Mouse (Mus musculus): ENCODE results near the gene Ntrk2. TPM values are rescaled to one million over a fixed set of nuclear protein-coding genes. Genes with fewer than 3 reads are reported as not detected.
"Not testable (repeated sequence)": the region's sequence is repeated elsewhere in the genome, so short reads cannot be mapped to it uniquely, and the experiment has no call there.

The Ntrk2 gene
- polyA plus RNA-seq, 2 experiments from 2014 or later: not detected

DNA sequence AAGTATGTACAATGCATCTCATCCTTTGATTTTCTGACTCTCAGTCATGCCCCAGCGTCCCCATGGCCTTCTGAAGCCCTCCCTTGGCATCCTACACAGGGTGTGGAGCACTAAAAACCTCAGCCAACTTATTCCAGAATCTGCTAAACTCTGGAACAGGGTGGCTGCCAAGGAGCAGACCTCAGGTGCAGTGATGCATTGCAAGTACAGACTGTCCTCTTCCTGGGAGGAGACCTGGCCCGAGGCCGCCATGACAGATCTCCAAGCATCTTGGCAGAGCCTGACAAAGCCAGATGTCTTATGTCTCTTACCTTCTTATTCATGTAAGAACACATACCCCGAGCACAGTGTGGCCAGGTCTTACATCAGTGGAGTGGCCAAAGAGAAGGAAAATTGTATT, 250.5 kb downstream of the Ntrk2 start:
- no peak for ATAC-seq

DNA sequence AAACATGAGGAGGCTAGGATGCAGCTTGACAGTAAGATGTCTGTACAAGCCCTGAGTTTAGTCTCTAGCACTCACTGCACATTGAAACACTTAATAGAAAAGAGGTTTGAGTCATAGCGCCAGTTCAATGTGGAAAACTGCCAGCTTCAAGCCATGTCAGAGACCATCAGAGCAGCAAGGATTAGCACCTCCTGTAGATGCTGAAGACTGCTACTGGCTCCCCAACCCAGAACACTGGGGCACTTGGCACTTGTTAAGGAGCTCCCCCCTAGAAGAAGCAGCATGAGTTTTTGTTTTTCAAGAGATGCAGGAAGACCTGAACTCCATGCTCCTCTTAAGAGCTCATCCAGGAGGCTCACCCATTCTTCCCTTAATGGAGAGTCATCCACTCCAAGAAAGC, 251.5 kb downstream of the Ntrk2 start:
- no peak for ATAC-seq

DNA sequence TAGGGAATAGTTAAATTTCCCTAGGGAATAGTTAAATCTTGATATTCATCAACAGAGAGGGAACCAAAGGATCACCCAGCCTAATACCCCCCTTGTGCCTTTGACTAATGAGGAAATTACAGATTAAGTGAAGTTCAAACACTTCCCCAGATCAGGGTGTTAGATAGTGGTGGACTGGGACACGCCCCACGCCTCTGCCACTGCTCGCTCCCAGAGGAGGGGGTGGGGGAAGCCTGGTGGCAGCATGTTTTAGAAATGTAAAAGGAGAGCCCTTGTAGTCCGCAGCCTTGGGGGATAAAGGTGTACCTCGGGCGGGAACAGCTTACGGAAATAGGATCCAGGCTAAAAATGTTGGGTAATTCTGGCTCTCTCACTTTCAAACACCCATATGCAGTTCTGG, 252.7 kb downstream of the Ntrk2 start:
- no peak for ATAC-seq

DNA sequence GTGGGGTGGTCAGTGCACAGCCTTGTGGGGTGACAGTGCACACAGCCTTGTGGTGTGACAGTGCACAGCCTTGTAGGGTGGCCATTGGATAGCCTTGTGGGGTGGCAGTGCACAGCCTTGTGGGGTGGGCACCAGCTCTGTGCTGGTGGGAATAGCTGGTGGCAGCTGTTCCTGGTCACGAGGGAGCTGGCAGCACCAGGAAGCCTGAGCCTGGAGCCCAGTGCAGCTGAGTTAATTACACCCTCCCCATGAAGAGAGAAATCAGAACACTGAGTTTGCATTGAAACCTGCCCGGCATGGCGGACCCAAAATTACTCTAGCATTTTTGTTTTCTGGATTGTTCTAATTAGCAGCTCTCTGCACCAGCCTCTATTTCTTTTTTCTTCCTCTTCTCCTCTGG, 259.3 kb downstream of the Ntrk2 start:
- no peak for ATAC-seq

DNA sequence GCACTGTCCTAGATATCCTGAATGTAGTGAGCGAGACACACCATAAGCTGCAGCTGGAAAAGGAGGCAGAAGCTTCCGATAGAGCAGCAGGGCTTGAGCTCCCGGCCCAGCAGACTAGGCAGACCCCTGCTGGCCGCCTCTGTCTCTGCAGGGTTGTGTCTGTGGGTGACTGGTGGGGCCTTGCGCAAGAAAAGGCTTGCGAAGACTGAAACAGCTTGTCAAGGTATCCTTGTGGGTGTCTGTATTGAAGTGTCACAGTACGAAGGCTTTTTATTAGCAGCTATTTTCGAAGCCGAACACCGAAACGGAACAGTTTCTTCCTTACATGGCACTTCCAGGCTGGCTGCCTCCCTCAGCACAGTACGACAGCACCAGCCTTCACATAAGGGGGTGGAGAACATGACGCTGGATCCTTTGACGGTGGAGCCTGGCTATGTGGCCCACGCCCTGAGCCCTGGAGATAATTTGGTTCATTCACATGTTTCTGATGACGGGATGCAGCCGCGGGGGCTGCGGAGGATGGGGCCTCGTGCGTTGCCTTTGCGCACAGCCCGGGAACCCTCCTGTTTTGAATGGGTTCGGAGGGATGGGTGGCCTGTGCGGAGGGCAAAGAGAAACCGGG, 267.4 kb downstream of the Ntrk2 start:
- ATAC-seq: no peak

DNA sequence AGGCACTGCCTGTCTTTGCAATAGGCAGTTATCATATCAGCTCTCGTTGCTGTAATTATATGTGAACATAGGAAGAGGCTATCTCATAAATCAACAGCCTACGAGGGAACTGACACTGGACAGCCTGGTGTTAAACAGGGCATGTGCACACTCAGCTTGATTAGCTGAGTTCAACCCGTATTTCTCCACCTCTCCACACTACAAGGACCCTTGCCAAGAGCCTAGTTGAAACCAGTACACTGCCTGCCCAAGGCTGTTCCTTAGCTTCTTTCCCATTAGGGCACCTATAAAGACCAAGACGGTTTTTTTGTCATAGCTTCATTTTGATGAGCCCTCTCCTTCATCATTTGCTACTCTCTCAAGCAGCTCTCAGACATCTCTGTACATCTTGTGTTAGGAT, 270.1 kb downstream of the Ntrk2 start:
- ATAC-seq: no peak

DNA sequence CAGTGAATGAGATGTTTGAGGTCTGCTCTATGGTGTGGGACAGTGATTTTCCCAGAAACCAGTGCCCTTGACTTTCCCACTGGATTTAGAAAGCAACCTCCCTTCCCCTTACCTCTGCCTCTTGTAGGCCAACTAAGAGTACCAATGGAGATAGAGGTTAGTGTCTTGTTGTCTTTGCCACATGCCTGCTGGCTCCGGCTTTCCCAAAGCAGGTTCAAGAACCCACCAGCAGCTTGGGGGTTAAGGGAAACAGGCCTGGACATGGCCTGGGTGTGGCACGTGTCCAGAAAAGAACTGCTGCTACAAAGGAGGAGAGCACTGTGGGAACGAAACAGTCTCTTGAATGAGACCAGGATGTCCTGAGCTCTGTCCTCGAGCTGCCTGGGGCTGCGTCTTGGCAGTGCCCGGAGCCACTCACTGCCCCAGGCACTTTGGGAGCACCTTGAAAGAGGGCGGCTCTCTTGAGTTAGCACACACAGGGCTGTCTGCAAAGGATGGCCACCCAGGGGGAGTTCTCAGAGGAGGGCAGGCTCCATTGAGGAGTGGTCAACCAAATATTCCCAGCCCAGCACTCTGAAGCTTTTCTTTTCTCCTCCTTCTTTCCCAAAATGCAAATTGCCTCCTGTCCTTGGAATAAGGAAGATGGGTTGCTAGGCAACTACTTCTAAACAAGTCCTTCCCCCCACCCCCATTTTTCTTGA, 273.5 kb downstream of the Ntrk2 start:
- no peak for ATAC-seq

DNA sequence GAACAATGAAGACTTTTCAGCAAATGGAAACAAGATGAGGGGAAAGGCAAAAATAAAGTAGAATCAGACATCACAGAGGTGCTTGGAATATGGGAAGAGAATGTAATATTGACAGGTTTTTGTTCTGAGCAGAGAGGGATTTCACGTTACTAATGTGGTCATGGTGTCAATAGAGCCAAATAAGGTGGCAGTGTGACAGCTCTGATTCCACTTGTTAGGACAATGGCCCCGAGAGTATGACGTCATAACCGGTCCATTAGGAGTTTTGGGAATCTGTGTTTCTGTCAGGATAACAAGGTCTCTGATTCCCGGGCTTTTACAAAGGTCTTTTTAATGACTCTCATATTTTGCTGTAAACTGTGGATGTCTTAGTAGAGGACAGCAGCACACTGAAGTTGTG, 274.1 kb downstream of the Ntrk2 start:
- ATAC-seq: no peak

DNA sequence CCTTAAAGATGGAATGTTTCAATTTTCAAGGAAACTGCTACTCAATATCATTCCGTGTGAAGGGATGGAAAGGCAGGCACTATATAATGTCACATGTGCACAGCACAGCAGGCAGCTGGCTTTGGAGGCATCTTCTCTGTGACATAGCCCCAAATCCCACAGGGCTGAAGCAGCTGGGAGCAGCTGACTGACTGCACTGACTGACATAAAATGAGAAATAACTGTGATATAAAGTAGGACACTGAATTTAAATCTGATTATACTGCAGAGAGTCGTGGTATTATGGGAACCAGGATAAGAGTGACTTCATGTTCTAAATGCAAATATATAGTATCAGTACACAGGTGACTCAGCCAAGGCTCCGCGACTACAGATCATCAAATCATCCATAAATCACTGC, 282.6 kb downstream of the Ntrk2 start:
- no peak for ATAC-seq

DNA sequence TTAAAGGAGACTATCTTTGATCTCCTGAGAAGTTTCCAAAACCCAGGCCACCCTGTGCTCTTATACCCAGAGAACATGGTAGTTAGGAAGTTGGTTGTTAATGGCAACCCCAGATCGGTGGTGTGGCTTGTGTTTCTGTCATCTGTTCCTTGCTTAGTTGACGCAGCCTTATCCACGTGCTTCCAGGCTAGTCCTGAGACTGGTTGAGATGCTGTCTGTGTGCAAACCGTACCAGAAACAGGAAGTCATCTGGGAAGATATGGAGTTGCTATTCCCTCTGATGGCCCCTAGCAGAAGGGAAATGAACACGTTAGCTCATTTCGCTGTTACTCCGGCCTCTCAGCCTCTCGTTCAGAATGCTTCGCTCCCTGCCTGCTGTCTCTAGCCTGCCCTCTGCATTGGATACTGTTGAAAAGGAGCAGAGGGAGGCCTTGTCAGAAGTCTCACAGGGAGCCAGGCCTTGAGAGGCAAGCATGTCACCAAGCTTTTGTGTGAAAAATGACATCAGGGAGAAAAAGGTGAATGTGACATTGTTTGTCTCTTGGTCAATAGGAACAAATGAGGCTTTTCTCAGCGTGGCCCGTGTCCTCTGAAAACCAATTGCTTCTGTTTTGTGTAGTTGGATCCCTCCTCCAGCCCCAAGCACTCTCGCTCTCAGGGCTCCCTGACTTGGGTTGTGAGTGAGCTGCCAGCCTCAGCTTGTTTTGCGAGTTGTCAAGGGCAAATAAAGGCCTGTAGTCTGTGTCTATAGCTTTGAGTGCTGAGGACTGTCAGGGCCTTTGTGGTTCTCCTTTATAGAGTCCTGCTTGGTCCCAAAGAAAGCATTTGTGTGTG, 285.0 kb downstream of the Ntrk2 start:
- ATAC-seq: no peak

DNA sequence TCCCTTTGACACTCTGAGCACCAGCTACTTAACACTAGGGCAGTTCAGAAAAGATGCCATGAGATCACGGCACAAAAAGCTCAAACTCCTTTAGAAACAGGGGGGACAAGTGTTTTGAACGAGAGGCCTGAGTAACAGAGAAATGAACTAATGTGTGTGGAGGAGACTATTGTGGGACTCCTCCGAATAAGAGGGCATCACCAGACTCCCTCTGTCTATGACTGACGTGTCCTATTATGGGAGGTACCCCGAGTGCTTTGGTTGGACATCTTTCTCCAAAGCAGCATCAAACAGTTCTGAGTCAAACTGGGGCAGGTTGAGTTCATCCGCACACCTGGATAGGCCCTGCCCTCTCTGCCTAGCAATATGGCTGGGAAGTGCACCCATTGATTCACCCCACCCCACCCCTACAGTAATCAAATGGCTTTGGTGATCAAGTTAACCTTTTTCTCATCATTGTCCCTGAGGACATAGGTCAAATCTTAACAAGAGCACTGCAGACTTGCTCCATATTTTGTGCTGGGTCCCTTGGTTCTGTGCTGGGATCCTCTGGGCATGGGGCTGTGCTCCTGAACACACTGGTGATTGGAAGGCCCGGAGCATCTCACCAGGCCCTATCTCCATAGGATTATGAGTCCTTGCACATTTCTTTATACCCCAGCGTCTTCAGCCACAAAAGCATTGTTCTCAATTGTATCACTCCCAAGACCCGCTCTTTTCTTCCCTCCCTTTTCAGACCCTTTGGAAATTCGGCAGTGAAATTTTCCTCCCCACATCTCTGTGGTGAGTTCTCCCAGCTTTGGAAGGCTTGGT, 285.9 kb downstream of the Ntrk2 start:
- no peak for ATAC-seq

DNA sequence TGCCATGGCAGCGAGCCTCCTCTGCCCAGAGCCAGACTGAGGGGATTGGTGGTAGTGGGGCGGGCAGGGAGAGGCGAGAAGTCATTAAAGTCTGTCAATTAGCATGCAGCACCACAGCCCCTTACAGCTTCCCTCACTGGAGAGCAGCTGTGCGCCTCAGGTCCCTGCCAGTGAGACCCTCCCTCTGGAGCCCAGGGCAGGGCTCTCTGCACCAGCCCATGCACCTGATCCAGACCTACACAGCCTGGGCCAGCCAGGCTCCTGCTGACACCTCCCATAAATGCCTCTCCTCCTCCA, 286.4 kb downstream of the Ntrk2 start:
- ATAC-seq: no peak

DNA sequence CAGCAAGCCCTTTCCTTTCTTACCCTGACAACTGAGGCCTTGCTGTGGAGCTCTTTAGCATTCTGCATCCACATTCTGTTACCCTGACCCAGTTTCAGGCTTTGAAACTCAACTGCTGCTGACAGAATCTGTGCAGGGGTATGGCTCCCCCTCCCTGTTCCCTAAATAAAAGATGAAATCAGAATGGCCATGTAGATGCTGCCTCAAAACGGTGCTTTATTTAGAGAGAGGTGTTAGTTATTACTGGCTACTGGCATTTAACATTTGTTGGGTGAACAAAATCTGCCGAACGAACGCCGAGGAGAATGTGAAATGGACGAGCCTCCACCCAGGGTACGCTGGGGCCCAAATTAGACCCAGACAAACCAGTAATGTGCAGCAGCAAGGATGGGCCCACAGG, 288.4 kb downstream of the Ntrk2 start:
- ATAC-seq: no peak

DNA sequence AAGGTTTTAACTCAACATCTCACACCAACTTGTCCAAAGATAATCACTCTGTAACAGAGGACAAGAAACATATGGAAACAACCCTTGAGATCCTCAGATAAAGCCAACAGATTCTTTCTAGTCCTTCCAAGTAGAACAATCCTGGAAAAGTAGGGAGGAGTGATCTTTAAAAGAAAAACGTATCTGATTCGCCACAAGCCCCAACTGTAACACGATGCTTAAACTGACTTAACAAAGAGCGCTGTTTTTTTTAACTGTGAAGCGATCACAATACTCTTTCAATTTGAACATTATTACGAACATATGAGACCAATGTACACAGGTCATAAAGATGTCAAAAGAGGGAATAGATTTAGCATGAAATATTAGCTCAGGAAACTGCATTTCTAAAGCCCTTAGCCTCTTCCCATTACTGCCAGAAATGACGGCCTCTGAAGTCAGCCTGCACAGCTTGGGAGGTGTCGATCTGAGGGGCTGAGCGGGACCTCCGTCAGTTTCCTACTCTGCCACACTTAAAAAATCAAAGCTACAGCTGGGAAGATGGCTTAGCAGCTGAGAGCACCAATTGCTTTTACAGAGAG, 289.5 kb downstream of the Ntrk2 start:
- no peak for ATAC-seq

DNA sequence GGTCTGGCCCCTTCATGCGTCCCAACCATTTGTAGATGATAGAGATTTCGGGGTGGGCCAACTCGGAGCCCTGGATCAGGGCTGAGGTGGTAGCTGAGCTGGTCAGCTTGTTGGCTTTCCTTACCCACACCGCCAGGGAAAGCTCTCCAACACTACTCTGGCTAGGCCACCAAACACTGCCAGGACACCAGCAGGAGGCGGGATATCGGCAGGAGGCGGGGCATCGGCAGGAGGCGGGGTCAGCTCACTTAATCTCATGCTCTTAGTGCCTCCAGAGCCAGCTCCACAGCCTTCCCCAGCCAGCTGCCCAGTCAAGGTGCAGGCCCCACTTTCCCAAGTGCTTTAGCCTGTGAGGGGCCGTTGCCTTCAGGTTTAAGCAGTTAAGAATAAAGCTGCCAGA, 293.7 kb downstream of the Ntrk2 start:
- ATAC-seq: no peak

DNA sequence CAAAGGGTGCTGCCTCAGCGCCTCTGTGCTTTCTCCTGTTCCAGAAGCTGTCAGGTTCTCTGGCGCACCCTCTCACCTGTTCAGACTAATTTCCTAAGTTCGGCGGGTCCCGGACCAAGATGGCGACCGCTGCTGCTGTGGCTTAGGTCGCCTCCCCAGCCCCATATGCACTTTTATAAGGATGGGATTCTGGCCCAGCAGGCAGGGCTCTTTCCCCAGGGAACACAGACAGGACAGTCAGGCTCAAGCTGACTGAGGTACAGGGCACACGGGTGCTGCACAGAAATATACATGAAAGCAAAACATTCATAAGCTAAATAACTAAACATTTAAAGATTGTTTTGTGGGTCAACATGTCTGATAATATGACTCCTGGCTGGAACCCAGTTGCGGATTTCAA, 301.4 kb downstream of the Ntrk2 start:
- ATAC-seq: not testable (repeated sequence)

DNA sequence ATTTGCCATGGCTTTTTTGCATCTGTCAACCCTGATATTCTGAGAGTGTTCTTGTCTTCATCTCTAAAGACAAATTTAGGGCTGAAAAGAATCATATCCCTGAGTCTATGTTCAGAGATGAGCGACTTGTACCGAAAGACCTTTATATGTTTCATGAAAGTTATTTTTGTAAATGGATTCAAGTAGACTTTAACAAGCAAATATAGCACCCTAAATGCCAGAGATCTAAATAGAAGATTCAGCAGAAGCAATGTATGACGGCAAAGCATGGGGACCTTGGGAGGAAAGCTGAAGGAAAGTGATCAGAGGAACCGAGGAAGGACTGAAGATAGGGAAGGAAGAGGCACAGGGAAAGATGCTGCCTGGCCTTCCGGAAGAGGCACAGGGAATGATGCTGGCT, 303.7 kb downstream of the Ntrk2 start:
- no peak for ATAC-seq

DNA sequence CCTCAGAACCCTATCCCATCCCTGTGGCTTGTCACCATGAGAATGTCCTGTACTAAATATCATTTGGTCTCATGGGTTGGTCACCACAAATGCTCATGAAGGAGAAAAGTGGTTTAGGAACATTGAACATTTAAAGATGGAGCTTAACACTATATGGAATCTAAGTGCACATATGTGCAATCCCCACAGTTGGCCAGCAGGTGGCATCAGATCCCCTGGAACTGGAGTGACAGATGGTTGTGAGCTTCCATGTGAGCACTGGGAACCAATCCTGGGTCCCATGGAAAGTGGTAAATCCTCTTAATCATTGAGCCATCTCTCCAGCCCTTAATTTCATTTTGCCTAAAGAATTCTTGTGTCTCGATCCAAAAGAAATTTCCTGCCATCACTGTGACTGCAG, 308.3 kb downstream of the Ntrk2 start:
- no peak for ATAC-seq

DNA sequence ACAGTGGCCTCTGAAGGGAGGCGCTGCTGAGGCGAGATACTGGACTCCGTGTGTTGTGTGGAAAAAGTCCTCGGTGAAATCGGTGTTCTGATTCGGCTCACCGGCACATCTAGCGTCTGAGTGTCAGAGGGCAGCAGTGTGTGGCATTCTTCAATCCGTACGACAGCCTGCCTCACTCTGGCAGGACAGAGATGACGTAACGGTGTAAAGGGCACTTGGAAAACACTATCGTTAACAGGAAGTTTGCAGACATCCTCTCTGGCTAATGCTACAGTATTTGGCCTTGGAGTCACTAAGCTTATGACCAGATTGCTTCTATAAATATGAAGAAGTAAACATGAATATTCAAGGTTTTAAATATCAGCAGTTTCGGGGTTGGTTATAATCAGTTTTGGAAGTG, 309.2 kb downstream of the Ntrk2 start:
- no peak for ATAC-seq

DNA sequence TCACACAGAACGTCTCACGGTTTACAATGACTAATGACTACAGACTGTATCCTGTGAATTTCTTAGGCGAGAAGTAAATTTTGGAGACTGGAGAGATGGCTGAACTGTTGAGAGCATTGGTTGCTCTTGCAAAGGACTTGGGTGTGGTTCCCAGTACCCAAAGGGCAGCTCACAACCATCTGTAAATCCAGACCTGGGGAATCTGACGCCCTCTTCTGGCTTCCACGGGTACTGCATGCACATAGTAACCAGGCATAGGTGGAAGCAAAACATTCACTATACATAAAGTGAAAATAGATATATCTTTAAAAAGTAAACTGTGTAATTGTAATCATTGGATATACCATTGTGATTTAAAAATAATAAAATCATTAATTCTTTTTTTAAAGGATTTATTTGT, 310.9 kb downstream of the Ntrk2 start:
- ATAC-seq: no peak

DNA sequence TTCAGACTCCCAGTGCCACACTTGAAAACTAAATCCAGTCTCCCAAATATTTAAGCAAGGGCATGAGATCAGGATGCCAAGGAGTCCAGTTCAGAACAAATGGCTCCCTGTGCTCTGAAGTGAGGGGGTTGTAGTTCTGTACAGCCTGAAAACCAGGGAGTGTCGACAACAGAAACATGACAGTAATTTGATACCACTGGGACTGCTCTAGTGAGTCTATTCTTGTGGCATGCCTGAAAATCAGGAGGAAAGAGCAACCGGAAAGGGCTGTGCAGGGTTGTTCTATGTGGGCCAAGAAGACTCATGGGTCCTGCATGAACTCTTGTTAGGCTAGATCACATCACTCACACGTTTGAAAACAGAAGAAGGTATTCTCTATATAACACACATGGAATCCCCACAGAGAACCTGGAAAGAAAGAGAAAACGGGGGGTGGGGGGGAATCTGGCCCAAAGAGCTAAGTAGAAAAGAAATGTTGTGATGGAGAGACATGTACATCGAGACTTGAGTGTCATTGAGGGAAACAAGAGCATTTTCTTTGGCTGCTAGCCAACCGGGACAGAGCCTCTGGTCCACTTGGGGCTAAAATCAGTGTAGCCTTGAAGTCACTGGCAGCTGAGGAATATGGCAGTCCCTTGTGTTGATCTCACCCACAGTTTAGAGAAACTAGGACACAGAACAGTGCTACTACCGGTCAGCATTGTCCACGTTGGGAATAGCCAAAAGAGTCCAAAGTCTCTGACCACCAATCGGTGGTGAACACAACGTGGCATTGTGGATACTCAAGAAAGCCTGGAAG, 313.4 kb downstream of the Ntrk2 start:
- ATAC-seq: no peak

DNA sequence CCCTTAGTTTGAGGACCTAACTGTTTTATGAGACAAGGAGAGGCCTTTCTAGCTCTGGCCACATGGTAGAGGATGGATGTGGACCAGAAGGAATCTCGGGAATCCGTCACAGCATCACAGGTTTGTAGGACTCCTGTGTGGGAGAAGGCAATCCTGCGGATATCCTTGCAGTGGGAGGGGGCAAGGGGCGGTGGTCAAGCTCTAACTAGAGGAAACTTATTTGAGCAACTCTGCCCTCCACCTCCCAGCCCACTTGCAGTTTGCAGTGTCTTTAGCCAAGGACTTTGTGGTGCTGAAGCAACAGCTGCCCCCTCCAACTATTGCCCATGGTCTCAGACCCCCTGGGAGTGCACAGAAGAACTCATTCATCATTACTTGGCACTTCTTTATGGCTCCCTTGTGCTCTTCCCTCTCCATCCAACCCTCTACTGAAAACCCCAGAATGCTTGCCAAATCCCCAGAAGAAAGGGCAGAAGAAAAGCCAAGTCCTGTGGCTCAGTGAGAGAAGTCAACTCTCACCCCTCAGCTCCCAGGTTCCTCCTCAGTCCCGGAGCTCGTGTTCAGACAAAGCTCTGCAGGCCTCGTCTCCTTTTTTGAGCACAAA, 336.9 kb downstream of the Ntrk2 start:
- ATAC-seq: no peak

Measured in activated CD4-positive, CD25-positive, alpha-beta regulatory T cell, adult 4 months (primary cell).